Mouse (Mus musculus) right cerebral cortex, postnatal 10 days (tissue): ENCODE data around the gene Ypel2.

Experiments
- DNase-seq, 2 experiments: peaks; one replicate each; pipeline ENCODE4 v3.0.0; 2021; ENCODE audit warnings: low spot score in 2 of 2

Ypel2 gene

GRCm38 (mm10) chr11:86930636-86931180 is 62.8 kb downstream of the Ypel2 start:
- peak; percentile 84 to 90 for DNase-seq

GRCm38 (mm10) chr11:86929985-86930384 is 63.5 kb downstream of the Ypel2 start:
- DNase-seq = no peak

GRCm38 (mm10) chr11:86929531-86929930 is 64.0 kb downstream of the Ypel2 start:
- no peak for DNase-seq

GRCm38 (mm10) chr11:86925085-86925638 is 68.3 kb downstream of the Ypel2 start:
- DNase-seq = no peak

- DNase-seq = no peak
Observed at GRCm38 (mm10) chr11:86924629-86925028, 68.9 kb downstream of the Ypel2 start.

GRCm38 (mm10) chr11:86923654-86924053 is 69.9 kb downstream of the Ypel2 start:
- DNase-seq = no peak

GRCm38 (mm10) chr11:86922029-86922428 is 71.5 kb downstream of the Ypel2 start:
- DNase-seq = no peak

- DNase-seq = no peak
Observed at GRCm38 (mm10) chr11:86921335-86921734, 72.2 kb downstream of the Ypel2 start.

- no peak for DNase-seq
Observed at GRCm38 (mm10) chr11:86920111-86921080, 73.1 kb downstream of the Ypel2 start.

- DNase-seq = no peak
Observed at GRCm38 (mm10) chr11:86919468-86919867, 74.0 kb downstream of the Ypel2 start.

- DNase-seq = no peak
Observed at GRCm38 (mm10) chr11:86917536-86917935, 76.0 kb downstream of the Ypel2 start.

GRCm38 (mm10) chr11:86916596-86917249 is 76.8 kb downstream of the Ypel2 start:
- peak; percentile 54 to 64 for DNase-seq

GRCm38 (mm10) chr11:86914329-86914728 is 79.2 kb downstream of the Ypel2 start:
- peak; percentile 45 to 54 for DNase-seq

GRCm38 (mm10) chr11:86910244-86910643 is 83.3 kb downstream of the Ypel2 start:
- no peak for DNase-seq

- no peak for DNase-seq
Observed at GRCm38 (mm10) chr11:86909028-86909427, 84.5 kb downstream of the Ypel2 start.

- no peak for DNase-seq
Observed at GRCm38 (mm10) chr11:86907889-86908590, 85.5 kb downstream of the Ypel2 start.

- no peak for DNase-seq
Observed at GRCm38 (mm10) chr11:86906767-86907662, 86.5 kb downstream of the Ypel2 start.

- no peak for DNase-seq
Observed at GRCm38 (mm10) chr11:86906257-86906656, 87.2 kb downstream of the Ypel2 start.

GRCm38 (mm10) chr11:86905261-86905660 is 88.2 kb downstream of the Ypel2 start:
- DNase-seq = no peak

- no peak for DNase-seq
Observed at GRCm38 (mm10) chr11:86904706-86905105, 88.8 kb downstream of the Ypel2 start.

GRCm38 (mm10) chr11:86898367-86898766 is 95.1 kb downstream of the Ypel2 start:
- no peak for DNase-seq
